Mouse (Mus musculus) myocyte (in vitro differentiated cells): ENCODE data around the gene Krtap5-2.

Experiments used
- CEBPB ChIP-seq: IDR thresholded peaks from 2 replicates; pipeline ENCODE4 v1.6.1; 2011; ENCODE audit warnings: mild to moderate bottlenecking, moderate library complexity; ENCODE audit not compliant: poor library complexity, insufficient read depth, severe bottlenecking
- E2F4 ChIP-seq: IDR thresholded peaks from one replicate; pipeline ENCODE4 v1.6.1; 2011; ENCODE audit warnings: mild to moderate bottlenecking, control low read depth, moderate library complexity; ENCODE audit not compliant: insufficient read depth
- MAX ChIP-seq: IDR thresholded peaks from one replicate; pipeline ENCODE4 v1.6.1; 2011; ENCODE audit warnings: low read depth, mild to moderate bottlenecking, control low read depth
- MYOD1 ChIP-seq, 3 experiments: IDR thresholded peaks; one replicate each; pipeline ENCODE4 v1.6.1; 2011; ENCODE audit warnings: control low read depth in 2 of 3, low read depth in 2 of 3, mild to moderate bottlenecking in 2 of 3, moderate library complexity in 1 of 3; ENCODE audit not compliant: insufficient read length in 2 of 3, control insufficient read depth in 1 of 3
- MYOG ChIP-seq, 3 experiments: IDR thresholded peaks; one replicate each; pipeline ENCODE4 v1.6.1; 2011; ENCODE audit warnings: control low read depth in 2 of 3, low read depth in 2 of 3, mild to moderate bottlenecking in 2 of 3; ENCODE audit not compliant: insufficient read length in 2 of 3, control insufficient read depth in 1 of 3, insufficient read depth in 1 of 3
- POLR2A ChIP-seq: IDR thresholded peaks from one replicate; pipeline ENCODE4 v1.6.1; 2011; ENCODE audit warnings: low read depth, mild to moderate bottlenecking, control low read depth, moderate library complexity; ENCODE audit not compliant: insufficient read length
- POLR2AphosphoS2 ChIP-seq: IDR thresholded peaks from one replicate; pipeline ENCODE4 v1.6.1; 2011; ENCODE audit warnings: low read depth, control low read depth; ENCODE audit not compliant: insufficient read length
- REST ChIP-seq: IDR thresholded peaks from one replicate; pipeline ENCODE4 v1.6.1; 2011; ENCODE audit warnings: mild to moderate bottlenecking, control low read depth, moderate library complexity; ENCODE audit not compliant: insufficient read depth, insufficient read length
- SRF ChIP-seq: IDR thresholded peaks from one replicate; pipeline ENCODE4 v1.6.1; 2011; ENCODE audit warnings: low read depth; ENCODE audit not compliant: control insufficient read depth, insufficient read length
- TCF12 ChIP-seq: IDR thresholded peaks from one replicate; pipeline ENCODE4 v1.6.1; 2011; ENCODE audit warnings: mild to moderate bottlenecking, control low read depth; ENCODE audit not compliant: poor library complexity, insufficient read depth, severe bottlenecking
- TCF3 ChIP-seq: IDR thresholded peaks from one replicate; pipeline ENCODE4 v1.6.1; 2011; ENCODE audit warnings: low read depth, control low read depth; ENCODE audit not compliant: insufficient read length
- USF1 ChIP-seq: IDR thresholded peaks from one replicate; pipeline ENCODE4 v1.6.1; 2011; ENCODE audit warnings: low read depth, mild to moderate bottlenecking, control low read depth, moderate library complexity

GRCm38 (mm10) chr7:142178685-142179084 is 2.9 kb upstream of the Krtap5-2 start:
- TF ChIP-seq TCF12: no peak
- no peak for TF ChIP-seq POLR2A
- no peak for TF ChIP-seq MAX
- no peak for TF ChIP-seq POLR2AphosphoS2
- TF ChIP-seq E2F4: no peak
- TF ChIP-seq USF1: no peak
- no peak for TF ChIP-seq MYOG (IDR thresholded peaks at IDR 0.05; ENCODE audit: control insufficient read depth in 1 of 3, insufficient read depth in 1 of 3, insufficient read length in 2 of 3, low read depth in 2 of 3)
- TF ChIP-seq SRF: no peak
- TF ChIP-seq MYOD1 (IDR thresholded peaks at IDR 0.05; ENCODE audit: control insufficient read depth in 1 of 3, insufficient read length in 2 of 3, low read depth in 2 of 3): no peak
- TF ChIP-seq TCF3: no peak
- TF ChIP-seq CEBPB: no peak
- no peak for TF ChIP-seq REST
